Mouse (Mus musculus) ES-Bruce4 (cell line): ENCODE measurements at regions not wholly inside any gene's neighbourhood (a gene's known extent, or its start where the extent isn't known, plus 50 kb on each side); places are given as distances from the start of the nearest gene placed in this dataset.

Experiments used
- CTCF ChIP-seq: IDR thresholded peaks from one replicate; pipeline ENCODE4 v1.8.1; 2011; ENCODE audit warnings: low read depth, low read length
- EP300 ChIP-seq: IDR thresholded peaks from 2 replicates; pipeline ENCODE4 v1.6.1; 2011; ENCODE audit warnings: low read depth, low read length; ENCODE audit not compliant: insufficient read depth
- POLR2A ChIP-seq: IDR thresholded peaks from one replicate; pipeline ENCODE4 v1.8.1; 2011; ENCODE audit warnings: low read length; ENCODE audit not compliant: insufficient read depth

DNA sequence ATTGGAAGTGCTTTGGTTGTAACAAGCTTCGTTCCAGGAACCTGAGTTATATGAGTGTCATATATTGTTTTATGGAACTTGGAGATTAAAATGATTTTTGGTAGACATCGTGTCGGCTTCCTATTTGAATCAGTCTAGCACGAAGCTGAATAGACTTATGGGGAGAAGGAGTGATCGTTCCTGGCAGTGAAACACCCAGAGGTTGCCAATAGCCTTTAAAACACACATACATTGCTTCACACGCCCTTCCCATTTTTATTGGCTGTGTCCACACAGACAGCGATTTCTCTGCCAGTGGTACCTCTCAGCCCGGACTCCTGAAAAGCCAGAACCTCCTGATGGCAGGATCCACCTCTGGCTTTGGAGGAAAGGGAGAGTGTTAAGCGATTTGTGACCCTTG lies 57.0 kb upstream of the Daam1 start:
- TF ChIP-seq POLR2A, result no peak
- no peak for TF ChIP-seq CTCF
- no peak for TF ChIP-seq EP300
